Mouse (Mus musculus): Measurements from ENCODE around the gene Olfr918.

Olfr918 gene

DNA sequence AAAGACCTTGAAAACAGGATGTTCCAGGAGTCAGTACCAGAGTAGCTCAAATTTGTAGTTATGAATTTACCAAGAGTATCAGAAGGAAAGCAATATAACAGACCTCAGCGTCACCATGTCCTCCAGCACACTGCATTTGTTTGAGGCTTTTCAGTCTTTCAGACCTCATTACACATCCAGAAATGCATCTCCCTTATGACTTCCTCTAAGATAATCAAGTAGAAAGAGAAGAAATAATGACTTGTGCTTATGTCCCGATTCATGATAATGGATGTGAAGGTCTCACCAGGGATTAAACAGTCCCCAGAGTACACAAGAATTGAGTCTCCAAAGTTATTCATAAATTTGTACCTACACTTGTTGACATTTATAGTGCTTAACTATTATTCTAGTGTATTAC lies at the start of gene Olfr918:
Gene Olfr918 (minus strand): TSS at position 101 of the 400 bp plus-strand sequence.
- DNase-seq, result no peak

DNA sequence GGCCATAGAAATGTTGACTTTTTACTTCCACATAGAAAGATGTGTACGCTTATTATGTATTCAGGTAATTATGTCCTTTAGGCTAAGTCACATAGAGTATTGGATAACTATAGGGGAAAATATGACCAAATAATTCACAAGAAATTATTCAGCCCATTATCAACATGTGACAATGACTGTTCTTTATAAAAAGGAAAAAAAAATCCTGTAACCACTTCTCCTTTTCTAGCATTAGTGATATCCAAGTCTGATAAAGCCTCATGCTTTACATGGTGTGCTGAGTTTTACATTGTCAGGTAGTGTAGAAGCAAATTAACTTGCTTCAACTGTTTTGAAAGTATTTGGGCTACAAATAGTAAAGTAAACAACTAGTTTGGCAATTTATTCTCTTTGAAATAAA lies 49.6 kb upstream of the Olfr918 start:
- DNase-seq, result no peak

DNA sequence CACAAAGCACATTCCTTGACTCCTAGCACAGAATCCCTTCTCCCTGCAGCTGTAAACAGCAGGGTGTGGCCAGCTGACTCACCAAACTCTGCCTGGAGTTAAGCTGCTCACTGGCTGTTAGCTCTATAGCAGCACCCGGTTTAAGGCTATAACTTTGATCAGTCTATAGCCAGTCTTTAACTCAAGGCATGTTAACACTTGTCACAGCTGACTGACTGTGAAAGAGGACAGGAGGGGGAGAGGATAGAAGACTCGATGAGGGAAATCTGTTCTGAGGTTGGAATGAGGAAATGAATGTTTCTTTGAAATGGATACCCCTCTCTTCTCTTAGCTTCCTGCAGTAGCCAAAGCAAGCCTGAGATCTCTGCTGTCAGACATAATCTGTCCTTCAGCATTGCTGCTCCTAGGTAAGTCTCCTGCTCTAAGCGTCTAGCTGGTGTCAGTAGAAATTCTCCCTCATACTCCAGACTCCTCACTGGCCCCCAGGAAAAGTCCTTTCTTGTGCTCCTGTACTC lies 44.6 kb upstream of the Olfr918 start:
- DNase-seq, result no peak

DNA sequence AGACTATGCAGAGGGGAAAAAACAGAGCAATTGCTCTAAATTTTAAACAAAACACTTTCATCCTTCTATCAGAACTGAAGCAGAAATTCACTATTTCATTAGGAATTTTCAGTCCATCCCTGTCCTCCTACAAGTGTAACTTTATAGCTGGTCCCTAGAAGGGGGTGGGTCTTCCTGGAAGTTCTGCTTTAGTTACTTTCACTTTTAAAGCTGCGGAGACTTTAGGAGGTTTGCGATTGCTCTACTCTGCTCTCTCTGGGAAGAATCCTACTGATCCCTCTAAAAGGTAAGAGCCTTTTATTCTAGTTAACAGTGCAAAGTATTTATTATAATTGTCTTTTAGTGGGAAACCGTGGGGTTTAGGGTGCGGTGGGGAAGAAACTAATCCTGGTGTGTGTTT lies 43.7 kb upstream of the Olfr918 start, which contains the start of gene Vwa5a:
Gene Vwa5a (plus strand): TSS at position 167 of the 400 bp plus-strand sequence.
- DNase-seq, result no peak

DNA sequence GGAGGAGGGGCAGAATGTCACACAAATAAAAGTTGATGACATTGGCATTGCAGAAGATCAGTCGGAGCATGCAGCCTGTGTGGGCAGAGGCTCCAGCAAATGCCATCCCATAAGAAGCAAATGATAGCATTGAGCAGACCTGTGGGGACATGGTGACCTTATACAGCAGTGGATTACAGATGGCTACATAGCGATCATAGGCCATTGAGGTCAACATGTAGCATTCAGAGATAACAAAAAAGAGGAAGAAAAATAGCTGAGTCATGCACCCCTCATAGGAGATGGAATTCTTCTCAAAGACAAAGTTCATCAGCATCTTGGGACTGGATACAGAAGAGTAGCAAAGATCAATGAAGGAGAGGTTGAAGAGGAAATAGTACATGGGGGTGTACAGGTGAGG lies 1.5 kb downstream of the Olfr918 start:
- DNase-seq, result no peak

DNA sequence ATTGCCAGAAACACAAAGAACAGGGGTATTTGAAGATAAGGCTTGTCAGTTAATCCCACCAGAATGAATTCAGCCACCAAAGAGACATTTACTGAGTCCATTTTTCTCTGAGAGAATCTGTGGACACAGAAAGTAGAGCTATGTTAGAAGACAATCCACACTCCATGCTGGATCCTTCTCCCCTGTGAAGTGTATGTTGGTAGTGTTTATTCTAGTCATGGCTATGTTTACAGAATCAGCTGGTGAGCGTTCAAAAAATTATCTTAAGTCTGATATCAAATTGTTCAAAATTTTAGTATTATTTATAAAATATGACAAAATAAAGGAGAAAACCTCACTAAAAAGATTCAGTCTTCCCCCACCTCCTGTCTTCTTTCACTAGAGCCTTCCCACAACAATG lies 8.7 kb downstream of the Olfr918 start, which contains the start of gene Olfr917:
Gene Olfr917 (minus strand): TSS at position 101 of the 400 bp plus-strand sequence.
- DNase-seq, result no peak

DNA sequence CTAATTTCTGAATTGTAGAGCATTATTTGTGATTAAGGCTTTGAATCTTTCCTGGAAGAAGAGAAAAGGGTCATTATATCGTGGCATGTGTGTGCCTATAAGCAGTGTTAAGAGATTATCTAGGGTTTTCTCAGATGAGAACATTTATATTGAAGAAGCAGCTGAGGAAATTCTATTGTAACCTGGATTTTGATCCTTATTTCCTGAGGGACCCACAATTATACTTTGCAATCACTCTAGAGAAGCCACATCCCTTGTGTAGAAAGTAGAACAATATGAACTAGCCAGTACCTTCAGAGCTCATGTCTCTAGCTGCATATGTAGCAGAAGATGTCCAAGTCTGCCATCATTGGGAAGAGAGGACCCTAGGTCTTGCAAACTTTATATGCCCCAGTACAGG lies 14.6 kb downstream of the Olfr918 start, which contains the start of gene Olfr916:
Gene Olfr916 (minus strand): TSS at position 101 of the 400 bp plus-strand sequence.
- DNase-seq, result no peak

DNA sequence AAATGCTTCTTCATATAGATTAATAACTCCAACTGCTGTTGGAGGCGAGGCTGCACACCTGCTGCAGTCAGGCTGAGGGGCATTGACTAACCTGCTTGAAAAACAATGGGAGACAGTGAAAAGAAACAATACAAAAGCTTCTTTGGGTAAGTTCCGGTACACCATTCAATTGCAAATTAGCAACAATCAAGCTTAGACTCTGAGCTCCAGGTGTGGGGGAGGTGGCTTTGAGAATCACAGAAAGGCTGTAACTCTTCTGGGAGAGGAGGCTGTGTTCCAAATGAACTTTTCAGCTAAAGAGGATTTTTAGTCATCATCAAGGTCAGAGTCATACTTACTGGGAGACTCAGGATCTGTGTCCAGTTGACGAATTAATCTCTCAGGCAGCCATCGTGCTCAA lies 42.0 kb downstream of the Olfr918 start:
- DNase-seq, result no peak
